Mouse (Mus musculus) cerebellum, adult 9-11 months (tissue): Measurements from ENCODE around the gene Pcgf6.
"Not testable (repeated sequence)": the region's sequence is repeated elsewhere in the genome, so short reads cannot be mapped to it uniquely, and the experiment has no call there.

ENCODE experiments used
- DNase-seq: peaks from one replicate; pipeline ENCODE4 v3.0.0; 2022

Pcgf6 gene

GRCm38 (mm10) chr19:47024954-47025353, 25.8 kb downstream of the Pcgf6 start:
- no peak for DNase-seq

- DNase-seq = no peak
Observed at GRCm38 (mm10) chr19:47023546-47023945, 27.2 kb downstream of the Pcgf6 start.

GRCm38 (mm10) chr19:47022709-47023108, 28.0 kb downstream of the Pcgf6 start:
- DNase-seq = no peak

- DNase-seq = no peak
Observed at GRCm38 (mm10) chr19:47019326-47019725, 31.4 kb downstream of the Pcgf6 start.

- DNase-seq = no peak
Observed at GRCm38 (mm10) chr19:47018330-47018729, 32.4 kb downstream of the Pcgf6 start.

GRCm38 (mm10) chr19:47017831-47018230, 32.9 kb downstream of the Pcgf6 start:
- DNase-seq = no peak

- peak; percentile 33 for DNase-seq
Observed at GRCm38 (mm10) chr19:47016487-47016886, 34.2 kb downstream of the Pcgf6 start.

GRCm38 (mm10) chr19:47015965-47016364, 34.7 kb downstream of the Pcgf6 start:
- DNase-seq = peak; percentile 35

- peak; percentile 80 for DNase-seq
Observed at GRCm38 (mm10) chr19:47015396-47015795, 35.3 kb downstream of the Pcgf6 start.

- peak; percentile 89 for DNase-seq
Observed at GRCm38 (mm10) chr19:47014447-47015381, 36.0 kb downstream of the Pcgf6 start, which contains the start of the genes Ina and Nt5c2. TSS of gene Ina (plus strand) at chr19:47014698. TSS of gene Nt5c2 (minus strand) at chr19:47015153.

- no peak for DNase-seq
Observed at GRCm38 (mm10) chr19:47014159-47014446, 36.6 kb downstream of the Pcgf6 start.

- peak; percentile 46 for DNase-seq
Observed at GRCm38 (mm10) chr19:47013340-47014158, 37.2 kb downstream of the Pcgf6 start.

GRCm38 (mm10) chr19:47012521-47013130, 38.1 kb downstream of the Pcgf6 start:
- DNase-seq = peak; percentile 58

GRCm38 (mm10) chr19:47009943-47010342, 40.8 kb downstream of the Pcgf6 start:
- no peak for DNase-seq

GRCm38 (mm10) chr19:47009420-47009819, 41.3 kb downstream of the Pcgf6 start:
- DNase-seq = no peak

- DNase-seq = no peak
Observed at GRCm38 (mm10) chr19:47006321-47006720, 44.4 kb downstream of the Pcgf6 start.

- DNase-seq = no peak
Observed at GRCm38 (mm10) chr19:47005873-47006272, 44.8 kb downstream of the Pcgf6 start.

GRCm38 (mm10) chr19:47003742-47004511, 46.8 kb downstream of the Pcgf6 start:
- no peak for DNase-seq

GRCm38 (mm10) chr19:47000357-47000756, 50.3 kb downstream of the Pcgf6 start:
- not testable (repeated sequence) for DNase-seq

GRCm38 (mm10) chr19:46999753-47000152, 51.0 kb downstream of the Pcgf6 start:
- no peak for DNase-seq

GRCm38 (mm10) chr19:46998953-46999352, 51.8 kb downstream of the Pcgf6 start:
- no peak for DNase-seq

GRCm38 (mm10) chr19:46998168-46998870, 52.4 kb downstream of the Pcgf6 start:
- peak; percentile 55 for DNase-seq
